In genomic region chr4:148858194-148858593, GRCm38 (mm10) we compare ENCODE assay signal across 11 mouse cellular contexts. TPM values are rescaled to one million over a fixed set of nuclear protein-coding genes. Genes with fewer than 3 reads are reported as not detected.
A peak's percentile ranks its signal among the peaks of the same experiment; 100 is the strongest.
DNase-seq lines count a peak whose midpoint lies in the region; ATAC-seq lines count a peak whose summit lies in the region.
"Had no signal": no experiment of that assay in that cellular context is flagged by ENCODE, and none has a peak within 500 bp of the region (broad histone marks: within the 10 kb centered on the region; RNA-seq: fewer than 3 reads in every experiment).

No protein-coding gene starts in this region.

- H3K9ac ChIP-seq in heart, embryonic 14.5 days (ENCODE audit: low read length) = no peak overlapping the region
- no peak overlapping the region for H3K9ac ChIP-seq in intestine, embryonic 15.5 days
- H3K9ac ChIP-seq: embryonic facial prominence, embryonic 15.5 days; hindbrain, embryonic 15.5 days had no signal

- peaks cover 6% of the 10 kb centered on the region; the same call in 1 of the 2 replicates for H3K27me3 ChIP-seq in heart, embryonic 14.5 days (ENCODE audit: control insufficient read depth, insufficient read depth, low read length)
- H3K27me3 ChIP-seq in intestine, embryonic 15.5 days (replicated peaks) = peaks cover 20% of the 10 kb centered on the region

- H3K36me3 ChIP-seq in heart, embryonic 14.5 days (ENCODE audit: control insufficient read depth, insufficient read depth, low read length) = no peaks in the 10 kb centered on the region
- H3K36me3 ChIP-seq in intestine, embryonic 15.5 days = no peaks in the 10 kb centered on the region
- H3K36me3 ChIP-seq: embryonic facial prominence, embryonic 15.5 days; hindbrain, embryonic 15.5 days had no signal

- H3K27ac ChIP-seq in heart, embryonic 14.5 days (replicated peaks in 1 of 2; ENCODE audit: control insufficient read depth in 1 of 2, insufficient read depth in 1 of 2, low read depth in 2 of 2, low read length in 2 of 2) = peak overlapping the region; percentile 9 to 62; a peak in 2 of 4 replicates
- no peak overlapping the region for H3K27ac ChIP-seq in intestine, embryonic 15.5 days
- H3K27ac ChIP-seq: embryonic facial prominence, embryonic 15.5 days; hindbrain, embryonic 15.5 days had no signal

- no peak for DNase-seq in heart, postnatal 36 days
- peak; percentile 52 to 58 for DNase-seq in adrenal gland, postnatal 36 days
- DNase-seq in large intestine, adult 2 months (ENCODE audit: low read depth, low spot score) = peak; percentile 57
- DNase-seq in cerebellum, postnatal 10 days = no peak
- DNase-seq: thymus, postnatal 25 days had no signal

- peaks cover 43 to 72% of the 10 kb centered on the region in 2 experiments for H3K4me1 ChIP-seq in heart, embryonic 14.5 days (ENCODE audit: control insufficient read depth in 2 of 2, insufficient read depth in 2 of 2, low read length in 2 of 2)
- peaks cover 9% of the 10 kb centered on the region; the same call in 1 of the 2 replicates for H3K4me1 ChIP-seq in intestine, embryonic 15.5 days (replicated peaks)

- no peak overlapping the region for H3K4me3 ChIP-seq in heart, embryonic 14.5 days (ENCODE audit: control insufficient read depth in 1 of 2, insufficient read depth in 1 of 2, low read depth in 1 of 2, low read length in 2 of 2)
- no peak overlapping the region for H3K4me3 ChIP-seq in intestine, embryonic 15.5 days (replicated peaks)
- H3K4me3 ChIP-seq: embryonic facial prominence, embryonic 15.5 days; hindbrain, embryonic 15.5 days; myocyte had no signal

- 57% methylated on average over 7 of the region's 7 CpGs for WGBS in heart, embryonic 14.5 days
- WGBS in intestine, embryonic 15.5 days = 63% methylated on average over 7 of the region's 7 CpGs
- WGBS in large intestine, adult 2 months = 33% methylated on average over 7 of the region's 7 CpGs

- H3K4me2 ChIP-seq in heart, embryonic 14.5 days (ENCODE audit: low read length) = 0 out of 2 replicates have a peak overlapping the region, but pooled peaks have one; percentile 5
- no peak overlapping the region for H3K4me2 ChIP-seq in intestine, embryonic 15.5 days (replicated peaks)
- H3K4me2 ChIP-seq: embryonic facial prominence, embryonic 15.5 days; hindbrain, embryonic 15.5 days had no signal

- ATAC-seq in heart, embryonic 14.5 days (ENCODE audit: insufficient number of reproducible peaks, insufficient read depth, low FRiP score, low read depth) = no peak
- peak; percentile 79 for ATAC-seq in intestine, embryonic 15.5 days
- no peak for ATAC-seq in erythroblast, adult 5-6 weeks (replicated peaks; ENCODE audit: low FRiP score, poor library complexity, severe bottlenecking)

- intact Hi-C loops in heart, postnatal 36 days (cut with DNase I) = no loop called here

- H3K9me3 ChIP-seq in heart, embryonic 14.5 days (ENCODE audit: control insufficient read depth, low read length) = no peaks in the 10 kb centered on the region
- no peaks in the 10 kb centered on the region for H3K9me3 ChIP-seq in intestine, embryonic 15.5 days
- H3K9me3 ChIP-seq: embryonic facial prominence, embryonic 15.5 days; hindbrain, embryonic 15.5 days had no signal

RNA-seq across cellular contexts. Expression of gene Casz1, which starts 54.0 kb away (rescaled TPM):
- polyA plus RNA-seq in heart, embryonic 14.5 days (2014; fragmentation: Nextera tagmentation; extraction: Ambion mirVana) = 24.6 and 26.6 TPM in 2 replicates
- total RNA-seq in heart, postnatal 36 days (2021) = 10 to 100 TPM; 38.7 to 45.3 TPM
- total RNA-seq in adrenal gland, postnatal 36 days (2021) = 1 to 10 TPM; 2.4 to 5.7 TPM
- 4.4 and 6.0 TPM in 2 replicates for polyA plus RNA-seq in intestine, embryonic 15.5 days (2015; fragmentation: Nextera tagmentation; extraction: Ambion mirVana)
- 26.9 and 63.9 TPM in 2 replicates for polyA plus RNA-seq in large intestine, adult 2 months (2012; rRNA removed)
- 1.5 and 2.5 TPM in 2 replicates for total RNA-seq in erythroblast, adult 5-6 weeks (2015; ENCODE audit: low replicate concordance)
- total RNA-seq in erythroblast, adult 5-6 weeks (2017; ENCODE audit: low replicate concordance) = 1.2 and 1.5 TPM in 2 replicates

Comparison
In these comparisons a context has a peak if more than half of its experiments do, and no peak if none do; other contexts are left out.
1. DNase-seq: peak in adrenal gland, postnatal 36 days (2 of 2) and large intestine, adult 2 months (single experiment); none in heart, postnatal 36 days (0 of 2) and cerebellum, postnatal 10 days (0 of 2).
2. RNA of gene Casz1, which starts 54.0 kb away (total RNA-seq): 38.7 to 45.3 TPM in heart, postnatal 36 days; 2.4 to 5.7 TPM in adrenal gland, postnatal 36 days and 1.2 to 2.5 TPM in erythroblast, adult 5-6 weeks; every median in the first group is over 4 times any median in the second.